Mouse (Mus musculus): ENCODE measurements around the gene Prtn3. TPM values are rescaled to one million over a fixed set of nuclear protein-coding genes. Genes with fewer than 3 reads are reported as not detected.
A peak's percentile ranks its signal among the peaks of the same experiment; 100 is the strongest.

Gene Prtn3
- total and polyA plus RNA-seq, 3 experiments = 0.30 to 0.39 TPM; not detected in 1

GRCm38 (mm10) chr10:79909092-79909922 lies 35.0 kb downstream of the Prtn3 start:
- peaks cover 7 to 19% of the 10 kb centered on the region in 2 experiments for H3K4me1 ChIP-seq (ENCODE audit: control insufficient read depth in 1 of 2, insufficient read depth in 2 of 2)
- no peak overlapping the region for H3K9ac ChIP-seq (ENCODE audit: insufficient read depth, low read depth)
- H3K4me2 ChIP-seq (ENCODE audit: insufficient read depth, low read depth, poor library complexity, severe bottlenecking) = 0 out of 2 replicates have a peak overlapping the region, but pooled peaks have one; percentile 17
- H3K36me3 ChIP-seq (replicated peaks in 1 of 2; ENCODE audit: control insufficient read depth in 1 of 2, insufficient read depth in 1 of 2, low read length in 1 of 2) = peaks cover 23 to 71% of the 10 kb centered on the region in 2 experiments
- TF ChIP-seq BHLHE40 (IDR thresholded peaks at IDR 0.05; ENCODE audit: low read depth, low read length) (peak; percentile 50; the same call in 1 of the 2 replicates), NRF1 (IDR thresholded peaks at IDR 0.05; ENCODE audit: low read depth, low read length) (peak; percentile 68), EP300 (IDR thresholded peaks at IDR 0.05; ENCODE audit: low read length) (no peak), KAT2A (IDR thresholded peaks at IDR 0.05; ENCODE audit: insufficient replicate concordance, low read length) (no peak), SIN3A (IDR thresholded peaks at IDR 0.05; ENCODE audit: low read length) (no peak), MYC (IDR thresholded peaks at IDR 0.05; ENCODE audit: low read depth, low read length) (no peak), GABPA (IDR thresholded peaks at IDR 0.05; ENCODE audit: insufficient replicate concordance, low read depth, low read length) (no peak), RCOR1 (conservative IDR thresholded peaks at IDR 0.05; ENCODE audit: low read depth, low read length) (no peak), TBP (conservative IDR thresholded peaks at IDR 0.05; ENCODE audit: low read depth, low read length) (peak; percentile 99), ELF1 (IDR thresholded peaks at IDR 0.05; ENCODE audit: low read depth, low read length) (peak; percentile 90), MAFK (IDR thresholded peaks at IDR 0.05; ENCODE audit: insufficient replicate concordance, low read length) (peak; percentile 94), MAX (IDR thresholded peaks at IDR 0.05; ENCODE audit: low read length) (no peak)
- no peaks in the 10 kb centered on the region for H3K27me3 ChIP-seq (replicated peaks)
- H3K9me3 ChIP-seq (replicated peaks; ENCODE audit: low read length) = peaks cover 5% of the 10 kb centered on the region
- in situ Hi-C loops (cut with MboI; ENCODE audit: low pct_ligation_motif_present, low pct_unique_long_range_greater_than_20kb, low sequenced_read_pairs) (no loop called here), dilution Hi-C loops (cut with MboI; ENCODE audit: extremely low pct_ligation_motif_present, extremely low pct_unique_long_range_greater_than_20kb, low sequenced_read_pairs) (no loop called here)
- H3K27ac ChIP-seq (ENCODE audit: insufficient read depth, low read depth) = peak overlapping the region; percentile 42; the same call in 1 of the 2 replicates
- H3K79me2 ChIP-seq (replicated peaks; ENCODE audit: control insufficient read depth, extremely low read depth, insufficient read depth, poor library complexity, severe bottlenecking) = no peaks in the 10 kb centered on the region
- peak; percentile 62 for DNase-seq (ENCODE audit: extremely low read depth)
- H3K4me3 ChIP-seq (replicated peaks in 1 of 3; ENCODE audit: low read depth in 2 of 3, low read length in 2 of 3, poor library complexity in 1 of 3) = peak overlapping the region; percentile 9 to 68 (median 48)

GRCm38 (mm10) chr10:79910556-79910955 lies 36.3 kb downstream of the Prtn3 start, which contains the start of gene Gm26602:
Gene Gm26602 (plus strand): TSS chr10:79910856.
- H3K9ac ChIP-seq (ENCODE audit: insufficient read depth, low read depth) = no peak within 1 kb of the TSS
- no peak within 1 kb of the TSS for H3K4me3 ChIP-seq (replicated peaks in 1 of 3; ENCODE audit: low read depth in 2 of 3, low read length in 2 of 3, poor library complexity in 1 of 3)
- in situ Hi-C loops (cut with MboI; ENCODE audit: low pct_ligation_motif_present, low pct_unique_long_range_greater_than_20kb, low sequenced_read_pairs) (no loop called here), dilution Hi-C loops (cut with MboI; ENCODE audit: extremely low pct_ligation_motif_present, extremely low pct_unique_long_range_greater_than_20kb, low sequenced_read_pairs) (no loop called here)
- no peak within 1 kb of the TSS for H3K27ac ChIP-seq (ENCODE audit: insufficient read depth, low read depth)
- no peak for DNase-seq (ENCODE audit: extremely low read depth)
- TF ChIP-seq MAFK (IDR thresholded peaks at IDR 0.05; ENCODE audit: insufficient replicate concordance, low read length) (no peak), RAD21 (IDR thresholded peaks at IDR 0.05; ENCODE audit: low read depth, low read length) (no peak), NRF1 (IDR thresholded peaks at IDR 0.05; ENCODE audit: low read depth, low read length) (no peak), EP300 (IDR thresholded peaks at IDR 0.05; ENCODE audit: low read length) (no peak), SMC3 (IDR thresholded peaks at IDR 0.05; ENCODE audit: low read depth, low read length) (no peak), IRF4 (IDR thresholded peaks at IDR 0.05; ENCODE audit: low read depth, low read length) (no peak), JUN (IDR thresholded peaks at IDR 0.05; ENCODE audit: insufficient read depth, low read depth, low read length) (no peak), MAX (IDR thresholded peaks at IDR 0.05; ENCODE audit: low read length) (no peak)
- no peaks in the 10 kb centered on the region for H3K79me2 ChIP-seq (replicated peaks; ENCODE audit: control insufficient read depth, extremely low read depth, insufficient read depth, poor library complexity, severe bottlenecking)
- H3K9me3 ChIP-seq (replicated peaks; ENCODE audit: low read length) = no peaks in the 10 kb centered on the region
- H3K36me3 ChIP-seq (replicated peaks in 1 of 2; ENCODE audit: control insufficient read depth in 1 of 2, insufficient read depth in 1 of 2, low read length in 1 of 2) = peaks cover 15 to 64% of the 10 kb centered on the region in 2 experiments
- H3K27me3 ChIP-seq (replicated peaks) = no peaks in the 10 kb centered on the region
- H3K4me2 ChIP-seq (ENCODE audit: insufficient read depth, low read depth, poor library complexity, severe bottlenecking) = no peak within 1 kb of the TSS
- peaks cover 11 to 32% of the 10 kb centered on the region in 2 experiments for H3K4me1 ChIP-seq (ENCODE audit: control insufficient read depth in 1 of 2, insufficient read depth in 2 of 2)
